Comparison of ENCODE assay signal across 23 mouse cellular contexts in the genomic region with DNA sequence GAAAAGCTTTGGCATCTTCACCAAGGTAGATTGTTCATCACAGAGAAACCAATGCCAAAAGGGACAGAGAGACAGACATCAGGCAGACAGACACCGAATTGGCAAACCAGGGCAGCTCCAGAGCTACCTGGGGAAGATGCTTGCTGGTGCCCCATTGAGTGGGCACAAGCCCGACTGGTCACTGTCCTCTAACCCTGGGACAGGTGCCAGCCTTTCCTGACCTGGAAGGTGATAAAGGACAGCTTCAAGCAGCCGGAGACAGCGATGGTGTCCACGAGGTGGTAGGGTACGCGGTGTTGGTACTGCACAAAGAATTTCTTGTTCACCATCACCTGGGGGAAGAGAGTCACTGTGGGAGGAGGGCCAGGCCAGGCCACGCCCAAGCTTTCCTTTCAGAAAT. TPM values are rescaled to one million over a fixed set of nuclear protein-coding genes. Genes with fewer than 3 reads are reported as not detected.
DNase-seq lines count a peak whose midpoint lies in the region; ATAC-seq and TF ChIP-seq lines count a peak whose summit lies in the region.
"Had no signal": no experiment of that assay in that cellular context is flagged by ENCODE, and none has a peak within 500 bp of the region (broad histone marks: within the 10 kb centered on the region; RNA-seq: fewer than 3 reads in every experiment).

No protein-coding gene starts in this region.

- no peak for TF ChIP-seq POLR2A in liver, adult 2 months (IDR thresholded peaks at IDR 0.05; ENCODE audit: extremely low read depth, insufficient read depth, low read length)

- no peak overlapping the region for H3K27ac ChIP-seq in liver, adult 2 months (replicated peaks; ENCODE audit: insufficient read depth, low read depth, low read length)
- H3K27ac ChIP-seq in midbrain, embryonic 11.5 days (ENCODE audit: low read depth, low read length), result no peak overlapping the region
- no peak overlapping the region for H3K27ac ChIP-seq in midbrain, embryonic 10.5 days (replicated peaks)
- H3K27ac ChIP-seq in limb, embryonic 10.5 days, result 0 out of 2 replicates have a peak overlapping the region, but pooled peaks have one; percentile 68
- no peak overlapping the region for H3K27ac ChIP-seq in midbrain, postnatal 0 days (ENCODE audit: low read depth, low read length)

- peak; percentile 82 for DNase-seq in heart, adult 11 months
- DNase-seq in heart, adult 9 months (ENCODE audit: low spot score in 2 of 2), result no peak
- peak; percentile 55 for DNase-seq in liver, adult 2 months (ENCODE audit: extremely low read depth, low read depth, low spot score)
- DNase-seq in liver, result no peak
- DNase-seq in midbrain, embryonic 11.5 days (ENCODE audit: low spot score, missing footprints), result peak; percentile 62
- no peak for DNase-seq in midbrain, embryonic 10.5 days (ENCODE audit: low spot score)
- no peak for DNase-seq in limb, embryonic 10.5 days (ENCODE audit: low spot score)
- DNase-seq in midbrain, postnatal 0 days (ENCODE audit: low spot score), result no peak
- DNase-seq: adrenal gland, adult 2 months; adrenal gland, adult 8-10 months; adrenal gland, postnatal 10 days; adrenal gland, postnatal 14 days; adrenal gland, postnatal 25 days; adrenal gland, postnatal 36 days; B cell, adult 2 months; cerebellum, adult 11 months; cerebellum, adult 11-12 months had no signal

- 0 out of 2 replicates have a peak, but pooled peaks cover 7% of the 10 kb centered on the region for H3K79me2 ChIP-seq in liver, adult 2 months (ENCODE audit: control insufficient read depth, insufficient read depth, low read length)

- peaks cover 90% of the 10 kb centered on the region for H3K36me3 ChIP-seq in liver, adult 2 months (ENCODE audit: control insufficient read depth, insufficient read depth, low read length)
- H3K36me3 ChIP-seq in midbrain, embryonic 11.5 days (ENCODE audit: control insufficient read depth, insufficient read depth, low read length), result no peaks in the 10 kb centered on the region
- H3K36me3 ChIP-seq in midbrain, embryonic 10.5 days, result no peaks in the 10 kb centered on the region
- no peaks in the 10 kb centered on the region for H3K36me3 ChIP-seq in limb, embryonic 10.5 days
- no peaks in the 10 kb centered on the region for H3K36me3 ChIP-seq in midbrain, postnatal 0 days (ENCODE audit: insufficient read depth, low read length)

- WGBS in liver, adult 2 months, result 51% methylated on average over 8 of the region's 8 CpGs
- WGBS in midbrain, embryonic 11.5 days, result 88% methylated on average over 8 of the region's 8 CpGs
- WGBS in midbrain, embryonic 10.5 days, result 92% methylated on average over 8 of the region's 8 CpGs
- WGBS in limb, embryonic 10.5 days, result 95% methylated on average over 8 of the region's 8 CpGs
- 87% methylated on average over 8 of the region's 8 CpGs for WGBS in midbrain, postnatal 0 days

- no peak overlapping the region for H3K4me2 ChIP-seq in midbrain, embryonic 11.5 days
- H3K4me2 ChIP-seq in midbrain, postnatal 0 days (ENCODE audit: low read depth, low read length, poor library complexity, severe bottlenecking), result no peak overlapping the region

- peaks cover 11% of the 10 kb centered on the region for H3K4me1 ChIP-seq in liver, adult 2 months (ENCODE audit: control insufficient read depth, insufficient read depth, low read length)
- 0 out of 2 replicates have a peak, but pooled peaks cover 2% of the 10 kb centered on the region for H3K4me1 ChIP-seq in midbrain, embryonic 11.5 days (ENCODE audit: control insufficient read depth, insufficient read depth, low read length)
- peaks cover 21% of the 10 kb centered on the region for H3K4me1 ChIP-seq in midbrain, embryonic 10.5 days
- peaks cover 30% of the 10 kb centered on the region for H3K4me1 ChIP-seq in limb, embryonic 10.5 days
- 0 out of 2 replicates have a peak, but pooled peaks cover 3% of the 10 kb centered on the region for H3K4me1 ChIP-seq in midbrain, postnatal 0 days (ENCODE audit: insufficient read depth, low read length)

- H3K27me3 ChIP-seq in liver, adult 2 months (ENCODE audit: control insufficient read depth, insufficient read depth, low read length), result no peaks in the 10 kb centered on the region
- H3K27me3 ChIP-seq in midbrain, embryonic 11.5 days (ENCODE audit: control insufficient read depth, insufficient read depth, low read length), result no peaks in the 10 kb centered on the region
- no peaks in the 10 kb centered on the region for H3K27me3 ChIP-seq in midbrain, embryonic 10.5 days (ENCODE audit: low read depth, poor library complexity, severe bottlenecking)
- no peaks in the 10 kb centered on the region for H3K27me3 ChIP-seq in limb, embryonic 10.5 days (ENCODE audit: low read depth, poor library complexity, severe bottlenecking)
- H3K27me3 ChIP-seq in midbrain, postnatal 0 days (ENCODE audit: insufficient read depth, low read length), result no peaks in the 10 kb centered on the region
- H3K27me3 ChIP-seq: CH12.LX, Patski had no signal

- no peak for TF ChIP-seq CTCF in liver, adult 2 months (IDR thresholded peaks at IDR 0.05; ENCODE audit: low read depth, low read length)
- no peak for TF ChIP-seq CTCF in midbrain, postnatal 0 days (IDR thresholded peaks at IDR 0.05)

- no peak overlapping the region for H3K4me3 ChIP-seq in liver, adult 2 months (ENCODE audit: insufficient read depth, low read depth, low read length)
- H3K4me3 ChIP-seq in midbrain, embryonic 11.5 days (ENCODE audit: low read depth, low read length), result no peak overlapping the region
- no peak overlapping the region for H3K4me3 ChIP-seq in midbrain, embryonic 10.5 days
- H3K4me3 ChIP-seq in limb, embryonic 10.5 days, result no peak overlapping the region
- H3K4me3 ChIP-seq in midbrain, postnatal 0 days (ENCODE audit: low read depth, low read length), result no peak overlapping the region

- H3K9ac ChIP-seq in liver, adult 2 months (ENCODE audit: low read depth, low read length), result no peak overlapping the region
- no peak overlapping the region for H3K9ac ChIP-seq in midbrain, embryonic 11.5 days (ENCODE audit: low read length)
- no peak overlapping the region for H3K9ac ChIP-seq in midbrain, postnatal 0 days (replicated peaks; ENCODE audit: low read length, poor library complexity, severe bottlenecking)

- H3K9me3 ChIP-seq in midbrain, embryonic 11.5 days (ENCODE audit: control insufficient read depth, low read length), result no peaks in the 10 kb centered on the region
- no peaks in the 10 kb centered on the region for H3K9me3 ChIP-seq in midbrain, embryonic 10.5 days (replicated peaks)
- H3K9me3 ChIP-seq in limb, embryonic 10.5 days (replicated peaks), result no peaks in the 10 kb centered on the region
- no peaks in the 10 kb centered on the region for H3K9me3 ChIP-seq in midbrain, postnatal 0 days (ENCODE audit: low read length)
- H3K9me3 ChIP-seq: G1E had no signal

- no peak for ATAC-seq in midbrain, embryonic 11.5 days (ENCODE audit: low FRiP score)
- no peak for ATAC-seq in midbrain, postnatal 0 days (ENCODE audit: low FRiP score)
- ATAC-seq: activated CD4-positive, CD25-positive, alpha-beta regulatory T cell, adult 4 months; CD4-positive, CD25-positive, alpha-beta regulatory T cell, adult 4 months; Patski had no signal

RNA-seq across cellular contexts. Expression of a gene that starts 13.7 kb away (rescaled TPM):
- 175 and 236 TPM in 2 replicates for total RNA-seq in liver, adult 2 months (2014; rRNA removed)
- polyA plus RNA-seq in liver, adult 2 months (2012; rRNA removed), result 1,032 and 1,086 TPM in 2 replicates
- 5.4 and 6.7 TPM in 2 replicates for polyA plus RNA-seq in midbrain, embryonic 11.5 days (2014; fragmentation: Nextera tagmentation; extraction: Ambion mirVana)
- polyA plus RNA-seq in midbrain, embryonic 10.5 days (2016; fragmentation: Nextera tagmentation; extraction: Ambion mirVana), result 2.6 and 4.9 TPM in 2 replicates
- polyA plus RNA-seq in limb, embryonic 10.5 days (2016; fragmentation: Nextera tagmentation; extraction: Ambion mirVana), result 1.0 and 1.8 TPM in 2 replicates
- total RNA-seq in midbrain, postnatal 0 days (2014; rRNA removed), result 15.7 and 16.0 TPM in 2 replicates
- 16.5 and 19.9 TPM in 2 replicates for polyA plus RNA-seq in midbrain, postnatal 0 days (2015; fragmentation: Nextera tagmentation; extraction: Ambion mirVana)

RNA-seq across cellular contexts. Expression of a gene that starts 50.5 kb away (rescaled TPM):
- total RNA-seq in liver, adult 2 months (2014; rRNA removed), result under 0.01 and 0.13 TPM in 2 replicates
- 0.02 and 0.06 TPM in 2 replicates for polyA plus RNA-seq in liver, adult 2 months (2012; rRNA removed)
- polyA plus RNA-seq in midbrain, embryonic 11.5 days (2014; fragmentation: Nextera tagmentation; extraction: Ambion mirVana), result 0.64 and 0.69 TPM in 2 replicates
- 0.93 and 1.0 TPM in 2 replicates for polyA plus RNA-seq in midbrain, embryonic 10.5 days (2016; fragmentation: Nextera tagmentation; extraction: Ambion mirVana)
- polyA plus RNA-seq in limb, embryonic 10.5 days (2016; fragmentation: Nextera tagmentation; extraction: Ambion mirVana), result 0.85 and 1.4 TPM in 2 replicates
- total RNA-seq in midbrain, postnatal 0 days (2014; rRNA removed), result 0.22 and 1.3 TPM in 2 replicates
- 0.38 TPM in 2 replicates for polyA plus RNA-seq in midbrain, postnatal 0 days (2015; fragmentation: Nextera tagmentation; extraction: Ambion mirVana)
- total RNA-seq: G1E, MEL had no signal
- polyA plus RNA-seq: activated CD4-positive, CD25-positive, alpha-beta regulatory T cell, adult 4 months; CD4-positive, CD25-positive, alpha-beta regulatory T cell, adult 4 months; G1E had no signal

Comparison
In these comparisons a context has a peak if more than half of its experiments do, and no peak if none do; other contexts are left out.
1. DNase-seq: peak in heart, adult 11 months (single experiment), liver, adult 2 months (single experiment) and midbrain, embryonic 11.5 days (single experiment); none in heart, adult 9 months (0 of 2), liver (single experiment), midbrain, embryonic 10.5 days (single experiment), limb, embryonic 10.5 days (single experiment) and midbrain, postnatal 0 days (single experiment).
2. RNA of a gene that starts 13.7 kb away (polyA plus RNA-seq): 1,032 to 1,086 TPM in liver, adult 2 months; 16.5 to 19.9 TPM in midbrain, postnatal 0 days, 5.4 to 6.7 TPM in midbrain, embryonic 11.5 days, 2.6 to 4.9 TPM in midbrain, embryonic 10.5 days and 1.0 to 1.8 TPM in limb, embryonic 10.5 days; every median in the first group is over 10 times any median in the second.